Mouse (Mus musculus): ENCODE results near the gene Mbnl1.

DNA sequence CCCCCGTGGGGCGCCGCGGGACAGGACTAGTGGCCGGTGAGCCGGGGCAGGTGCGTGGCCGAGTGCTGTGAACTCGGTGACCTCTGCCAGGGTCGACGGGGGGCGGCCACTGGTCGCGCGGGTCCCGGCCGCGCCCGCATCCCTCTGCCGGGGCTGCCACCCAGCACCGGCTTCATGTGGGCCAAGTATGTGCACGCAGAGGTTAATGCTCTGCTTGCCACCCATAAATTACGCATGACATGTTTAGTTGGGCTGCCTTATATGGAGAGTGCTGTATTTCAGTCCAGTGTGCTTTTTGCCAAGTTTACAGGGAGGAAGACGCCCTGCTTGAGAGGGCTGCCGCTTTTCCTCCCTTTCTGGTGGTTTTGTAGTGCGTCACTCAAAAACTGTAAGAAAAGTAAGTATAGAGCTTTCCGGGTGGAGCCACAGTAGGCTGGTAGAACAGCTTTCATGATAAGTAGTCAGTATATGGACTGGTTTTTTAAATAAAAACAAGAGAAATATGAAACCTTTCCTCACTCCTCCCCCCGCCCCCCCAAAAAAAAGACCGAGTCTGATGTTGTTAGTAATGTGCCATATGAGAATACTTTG is 29.0 kb downstream of the Mbnl1 start:
- TF ChIP-seq CTCF (IDR thresholded peaks at IDR 0.05; ENCODE audit: borderline replicate concordance, insufficient read depth, low read length) (no peak), POLR2A (IDR thresholded peaks at IDR 0.05; ENCODE audit: low read depth, low read length) (peak; percentile 70)

Measured in embryonic fibroblast, embryonic 13.5 days (primary cell).